Mouse (Mus musculus): ENCODE measurements around the gene Srgap1. TPM values are rescaled to one million over a fixed set of nuclear protein-coding genes. Genes with fewer than 3 reads are reported as not detected.

Gene Srgap1
- total RNA-seq, 4 experiments from 2014 or later: 9.1 to 13.0 (median 10.6) TPM

DNA sequence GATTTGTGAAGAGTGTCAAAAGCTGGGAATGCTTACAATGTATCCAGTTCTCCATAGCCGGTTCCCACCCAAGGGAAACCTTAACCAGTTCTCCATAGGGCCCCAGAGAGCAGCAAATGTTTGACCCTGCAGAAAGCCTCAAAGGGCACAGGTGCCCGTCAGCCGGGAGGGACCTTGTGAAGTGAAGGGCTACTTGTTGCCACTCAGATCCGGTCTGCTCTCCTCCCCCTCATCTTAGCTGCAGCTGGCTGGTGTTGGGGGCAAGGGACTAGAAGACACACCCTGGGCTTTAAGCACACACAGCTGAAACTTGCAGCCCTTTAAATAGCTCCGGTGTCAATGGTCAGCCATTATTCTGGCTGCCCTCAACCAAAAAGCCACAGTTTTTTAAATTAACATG is 30.1 kb downstream of the Srgap1 start:
- no peak for DNase-seq (ENCODE audit: low spot score in 2 of 2)

DNA sequence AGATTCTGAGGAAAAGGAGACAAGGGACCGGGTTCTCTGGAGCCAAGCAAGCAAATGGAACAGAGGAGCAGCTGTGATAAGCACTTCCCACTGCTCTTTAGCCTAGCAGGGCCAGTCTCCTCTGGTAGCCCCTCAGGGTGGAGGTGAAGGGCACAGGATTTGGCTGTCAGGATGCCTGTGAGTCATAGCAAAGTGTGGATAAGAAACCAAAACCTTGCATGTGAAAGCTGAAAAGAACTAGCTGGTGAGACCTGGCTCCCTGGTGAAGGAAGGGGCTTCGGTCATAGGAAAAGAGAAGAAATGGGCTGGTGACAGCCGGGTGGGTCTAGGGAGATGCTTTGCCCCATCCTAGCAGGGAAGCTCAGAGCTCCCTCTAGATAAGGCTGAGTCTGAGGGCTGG is 30.5 kb downstream of the Srgap1 start:
- no peak for DNase-seq (ENCODE audit: low spot score in 2 of 2)

DNA sequence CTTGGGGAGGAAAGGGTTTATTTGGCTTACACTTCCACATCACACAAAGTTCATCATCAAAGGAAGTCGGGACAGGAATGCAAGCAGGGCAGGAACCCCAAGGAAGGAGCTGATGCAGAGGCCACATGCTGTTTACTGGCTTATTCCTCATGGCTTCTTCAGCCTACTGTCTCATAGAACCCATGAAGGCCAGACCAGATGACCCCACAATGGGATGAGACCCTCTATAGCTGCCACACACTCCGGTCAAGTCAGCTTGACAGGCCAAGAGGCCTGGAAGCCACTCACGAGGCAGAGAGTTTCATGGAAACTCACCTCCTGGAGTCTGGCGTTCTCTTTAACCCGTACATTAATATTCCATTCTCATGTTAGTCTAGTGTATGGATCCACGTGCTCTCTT is 34.8 kb downstream of the Srgap1 start:
- DNase-seq (ENCODE audit: low spot score in 2 of 2): no peak

GRCm38 (mm10) chr10:122008731-122009391 is 38.3 kb downstream of the Srgap1 start:
- DNase-seq (ENCODE audit: low spot score in 2 of 2): no peak

DNA sequence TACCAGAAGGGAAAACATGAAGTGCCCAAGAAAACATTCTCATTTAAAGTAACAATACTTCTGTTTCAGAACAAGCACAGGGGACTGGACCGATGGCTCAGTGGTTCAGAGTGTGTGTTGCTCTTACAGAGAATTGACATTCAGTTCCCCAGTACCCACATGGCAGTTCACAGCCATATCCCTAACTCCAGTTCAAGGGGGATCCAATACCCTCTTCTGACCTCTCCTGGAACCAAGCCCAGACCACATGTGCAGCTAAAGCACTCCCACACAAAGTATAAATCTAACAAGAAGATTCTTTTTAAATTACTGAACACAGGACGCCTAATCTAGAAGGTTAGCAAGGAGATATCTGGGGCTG is 38.8 kb downstream of the Srgap1 start:
- DNase-seq (ENCODE audit: low spot score in 2 of 2): no peak

DNA sequence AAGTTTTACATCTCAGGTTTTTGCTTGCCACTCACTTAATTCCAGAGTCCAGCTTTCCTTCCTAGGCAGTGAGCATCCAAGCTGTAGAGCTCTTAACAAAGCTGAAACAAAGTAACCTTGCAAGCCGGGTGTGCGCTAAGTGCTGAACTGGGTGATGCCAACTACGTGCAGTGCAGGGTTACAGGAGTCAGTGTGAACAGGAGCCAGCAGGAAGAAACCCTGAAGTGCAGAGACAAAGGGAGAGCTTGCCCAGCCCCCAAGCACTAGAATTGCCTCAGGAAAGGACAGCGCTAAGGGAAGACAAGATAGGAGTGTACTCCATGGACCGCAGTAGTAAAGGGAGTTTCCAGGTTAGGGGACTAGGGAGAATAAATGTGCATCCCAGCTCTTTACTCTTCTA is 40.5 kb downstream of the Srgap1 start:
- DNase-seq (ENCODE audit: low spot score in 2 of 2): no peak

GRCm38 (mm10) chr10:122006151-122006550 is 41.0 kb downstream of the Srgap1 start:
- DNase-seq (ENCODE audit: low spot score in 2 of 2): no peak

DNA sequence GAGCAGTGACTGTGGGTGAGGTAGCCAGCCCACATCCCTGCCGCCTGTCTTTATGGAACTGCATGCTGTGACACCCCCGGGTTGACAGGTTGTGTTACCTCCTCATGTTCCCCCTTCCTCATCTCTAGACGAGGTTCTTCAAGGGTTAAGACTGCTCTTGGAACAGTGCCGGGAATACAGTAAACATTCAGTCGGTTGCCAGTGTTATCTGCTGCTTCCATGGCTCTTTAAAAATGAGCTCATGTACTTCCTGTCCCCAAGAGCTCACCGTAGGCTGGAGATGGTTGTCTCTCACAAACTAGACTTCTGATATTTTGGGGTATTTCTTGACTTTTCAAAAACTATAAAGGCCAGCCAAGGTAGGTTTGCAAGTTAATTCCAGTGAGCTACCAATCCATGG is 41.6 kb downstream of the Srgap1 start:
- DNase-seq (ENCODE audit: low spot score in 2 of 2): no peak

- DNase-seq (ENCODE audit: low spot score in 2 of 2): no peak
These were observed 44.2 kb downstream of the Srgap1 start for GRCm38 (mm10) chr10:122002930-122003329.

GRCm38 (mm10) chr10:121998806-121999205 is 48.3 kb downstream of the Srgap1 start:
- no peak for DNase-seq (ENCODE audit: low spot score in 2 of 2)

DNA sequence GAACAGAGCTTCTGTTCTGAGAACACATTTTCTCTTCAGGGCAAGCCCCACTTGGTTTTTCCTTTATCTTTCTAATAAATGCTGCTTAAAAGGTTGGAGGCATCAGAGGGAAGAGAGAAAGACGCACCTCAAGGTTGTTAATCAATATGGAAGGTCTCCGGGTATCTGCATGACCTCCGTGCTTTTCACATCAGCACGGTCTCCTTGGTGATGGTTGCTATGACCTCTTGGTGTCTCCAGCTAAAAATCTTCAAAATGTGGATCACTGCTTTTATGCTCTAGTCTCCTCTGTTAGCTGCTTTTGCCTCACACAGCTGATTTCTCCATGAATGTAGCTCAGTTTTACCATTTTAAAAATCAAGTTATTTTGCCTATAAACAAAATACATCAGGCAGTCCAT is 50.6 kb downstream of the Srgap1 start:
- no peak for DNase-seq (ENCODE audit: low spot score in 2 of 2)

GRCm38 (mm10) chr10:121995448-121995847 is 51.7 kb downstream of the Srgap1 start:
- DNase-seq (ENCODE audit: low spot score in 2 of 2): no peak

- no peak for DNase-seq (ENCODE audit: low spot score in 2 of 2)
These were observed 52.5 kb downstream of the Srgap1 start for GRCm38 (mm10) chr10:121994660-121995059.

DNA sequence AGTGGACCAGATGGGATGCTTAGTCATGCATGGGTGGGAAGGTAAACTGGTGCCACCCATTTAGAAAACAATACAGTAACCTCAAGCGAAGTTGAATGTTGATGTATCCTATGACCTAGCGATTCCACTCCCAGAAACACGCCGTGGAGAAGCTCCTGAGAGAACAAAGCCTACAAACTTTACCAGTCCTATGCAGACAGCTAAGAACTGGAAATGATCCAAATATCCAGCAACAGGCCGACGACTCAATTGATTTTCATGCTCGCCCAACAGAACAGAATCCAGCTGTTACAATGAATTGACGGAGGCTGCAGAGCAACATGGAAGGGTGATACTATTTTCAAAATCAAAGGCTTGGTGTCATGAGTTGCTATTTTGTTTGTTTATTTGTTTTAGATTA is 54.5 kb downstream of the Srgap1 start:
- DNase-seq (ENCODE audit: low spot score in 2 of 2): no peak

GRCm38 (mm10) chr10:121986997-121987396 is 60.1 kb downstream of the Srgap1 start:
- no peak for DNase-seq (ENCODE audit: low spot score in 2 of 2)

DNA sequence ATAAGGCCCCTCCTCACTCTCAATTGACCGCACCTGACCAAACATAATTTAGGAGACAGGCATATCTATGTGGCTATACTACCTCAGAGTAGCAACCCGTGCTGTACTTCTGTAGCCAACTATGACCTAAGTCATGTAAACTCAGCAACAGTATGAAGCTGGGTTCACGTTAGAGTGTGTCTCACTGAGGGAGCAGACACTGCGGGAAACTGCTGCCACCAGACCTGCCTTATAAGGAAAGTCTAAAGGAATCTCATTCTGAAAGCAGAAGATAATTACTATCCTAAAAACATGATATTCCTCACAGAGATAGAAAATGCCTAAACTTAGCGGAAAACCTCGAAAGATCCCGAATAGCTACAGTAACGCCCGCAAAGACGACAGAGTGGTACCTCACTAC is 62.2 kb downstream of the Srgap1 start:
- no peak for DNase-seq (ENCODE audit: low spot score in 2 of 2)

GRCm38 (mm10) chr10:121983993-121984610 is 63.0 kb downstream of the Srgap1 start:
- DNase-seq (ENCODE audit: low spot score in 2 of 2): no peak

DNA sequence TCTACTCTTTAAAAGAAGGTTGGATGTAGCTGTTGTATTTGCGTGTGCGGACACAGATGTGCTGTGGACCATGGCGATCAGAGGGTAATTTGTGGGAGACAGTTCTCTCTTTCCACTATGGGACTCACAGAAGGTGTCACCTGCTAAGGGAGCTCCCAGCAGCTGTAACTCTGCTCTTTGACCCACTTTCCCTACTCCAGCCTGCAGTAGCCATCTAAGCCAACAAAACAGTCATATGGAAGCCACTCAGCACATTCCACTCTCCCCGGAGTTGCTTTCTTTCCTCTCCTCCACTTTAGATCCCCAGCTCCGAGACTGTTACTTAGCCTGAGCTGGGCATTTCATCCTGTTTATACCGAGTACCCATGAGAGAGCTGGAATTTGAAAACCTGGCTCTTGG is 71.8 kb downstream of the Srgap1 start:
- DNase-seq (ENCODE audit: low spot score in 2 of 2): no peak

- no peak for DNase-seq (ENCODE audit: low spot score in 2 of 2)
These were observed 72.5 kb downstream of the Srgap1 start for GRCm38 (mm10) chr10:121974591-121974990.

GRCm38 (mm10) chr10:121973281-121973680 is 73.8 kb downstream of the Srgap1 start:
- DNase-seq (ENCODE audit: low spot score in 2 of 2): no peak

DNA sequence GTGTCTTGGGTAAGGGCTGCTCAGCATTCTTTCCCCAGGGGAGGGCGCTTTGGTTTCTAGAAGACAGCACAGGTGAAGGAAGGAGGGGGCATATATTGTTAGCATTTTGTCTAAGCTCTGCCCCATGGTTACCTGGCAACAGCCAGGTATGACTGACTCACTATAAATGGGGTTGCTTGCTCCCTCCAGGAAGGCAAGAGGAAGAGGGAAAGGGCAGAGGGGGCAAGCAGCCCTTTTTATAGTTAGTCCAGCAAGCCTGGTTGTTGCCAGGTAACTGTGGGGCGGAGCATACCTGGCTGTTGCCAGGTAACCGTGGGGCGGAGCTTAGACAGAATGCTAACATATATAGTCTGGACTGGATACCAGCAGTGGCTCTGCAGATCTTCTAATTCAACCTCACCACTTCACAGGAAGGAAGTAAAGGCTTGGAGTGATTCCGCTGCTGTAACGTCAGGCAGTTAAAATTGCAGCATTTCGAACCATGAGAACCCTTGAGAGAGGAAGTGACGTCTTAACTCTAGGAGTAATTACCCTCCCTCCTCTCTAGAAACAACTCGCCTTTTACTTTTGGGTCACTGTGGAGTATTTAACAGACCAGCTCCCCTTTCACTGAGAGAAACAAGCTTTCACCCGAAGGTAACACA is 74.7 kb downstream of the Srgap1 start:
- DNase-seq (ENCODE audit: low spot score in 2 of 2): no peak

- no peak for DNase-seq (ENCODE audit: low spot score in 2 of 2)
These were observed 75.5 kb downstream of the Srgap1 start for GRCm38 (mm10) chr10:121971658-121972057.

GRCm38 (mm10) chr10:121970912-121971311 is 76.2 kb downstream of the Srgap1 start:
- DNase-seq (ENCODE audit: low spot score in 2 of 2): no peak

Measured in layer of hippocampus, adult 8-10 months (tissue).